Mouse (Mus musculus): ENCODE results near the gene Sowahc. TPM values are rescaled to one million over a fixed set of nuclear protein-coding genes. Genes with fewer than 3 reads are reported as not detected.

Gene Sowahc
- polyA plus RNA-seq, 1 experiment from 2014 or later: 9.7 TPM

DNA sequence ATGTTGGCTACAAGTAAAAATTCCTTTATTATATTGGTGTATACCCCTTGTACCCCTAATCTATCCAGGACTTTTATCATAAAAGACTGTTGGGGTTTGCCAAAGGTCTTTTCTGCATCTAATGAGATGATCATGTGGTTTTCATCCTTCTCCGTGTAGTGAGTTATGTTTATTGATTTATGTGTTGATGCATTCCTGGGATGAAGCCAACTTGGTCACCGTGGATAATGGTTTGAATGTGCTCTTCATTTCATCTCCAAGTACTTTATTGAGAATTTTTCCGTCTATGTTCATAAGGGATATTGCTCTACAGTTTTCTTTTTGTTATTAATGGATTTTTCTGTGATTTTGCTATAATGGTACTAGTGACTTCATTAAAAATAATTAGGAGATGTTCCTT is 27.8 kb downstream of the Sowahc start:
- TF ChIP-seq EP300 (IDR thresholded peaks at IDR 0.05): no peak
- no peak for TF ChIP-seq CTCF (IDR thresholded peaks at IDR 0.05)
- Histone ChIP-seq H3K27me3 (replicated peaks; ENCODE audit: insufficient read depth, low read length) (no peaks in the 10 kb centered on the region), H3K36me3 (ENCODE audit: insufficient read depth, low read length) (no peaks in the 10 kb centered on the region), H3K9me3 (ENCODE audit: low read length) (no peaks in the 10 kb centered on the region), H3K4me1 (ENCODE audit: insufficient read depth, low read depth, low read length) (no peaks in the 10 kb centered on the region), H3K4me3 (ENCODE audit: low read depth, low read length) (no peak overlapping the region), H3K27ac (ENCODE audit: low read length) (no peak overlapping the region), H3K9ac (replicated peaks; ENCODE audit: low read depth) (no peak overlapping the region), H3K4me2 (replicated peaks; ENCODE audit: low read depth, low read length) (no peak overlapping the region)
- no peak for DNase-seq (ENCODE audit: low spot score)
- WGBS: 65% methylated on average over 3 of the region's 3 CpGs
- ATAC-seq: no peak

DNA sequence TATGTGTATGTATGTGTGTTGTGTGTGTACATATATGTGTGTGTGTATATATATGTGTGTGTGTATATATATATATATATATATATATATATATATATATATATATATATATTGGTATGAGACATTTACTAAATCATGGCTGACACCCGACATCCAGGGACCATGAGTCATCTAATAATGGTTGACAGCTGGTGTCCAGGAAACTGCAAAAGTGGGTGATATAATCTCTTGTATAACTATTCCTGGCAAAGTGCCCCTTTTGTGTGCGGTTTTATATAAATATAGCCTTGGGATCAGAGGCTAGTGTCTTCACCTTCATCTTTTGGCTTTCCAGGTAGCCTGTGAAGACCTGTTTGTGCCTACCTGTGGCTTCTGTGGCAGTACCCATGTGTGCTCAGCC is 28.9 kb downstream of the Sowahc start:
- WGBS: 34% methylated on average over 2 of the region's 2 CpGs
- ATAC-seq: no peak
- no peak overlapping the region for H3K4me3 ChIP-seq (ENCODE audit: low read depth, low read length)
- TF ChIP-seq CTCF (IDR thresholded peaks at IDR 0.05) (no peak), EP300 (IDR thresholded peaks at IDR 0.05) (no peak)
- no peaks in the 10 kb centered on the region for H3K36me3 ChIP-seq (ENCODE audit: insufficient read depth, low read length)
- no peaks in the 10 kb centered on the region; the same call in 1 of the 2 replicates for H3K4me1 ChIP-seq (ENCODE audit: insufficient read depth, low read depth, low read length)
- no peaks in the 10 kb centered on the region for H3K27me3 ChIP-seq (replicated peaks; ENCODE audit: insufficient read depth, low read length)
- H3K9me3 ChIP-seq (ENCODE audit: low read length): no peaks in the 10 kb centered on the region
- H3K9ac ChIP-seq (replicated peaks; ENCODE audit: low read depth): no peak overlapping the region
- no peak overlapping the region for H3K27ac ChIP-seq (ENCODE audit: low read length)
- no peak for DNase-seq (ENCODE audit: low spot score)
- H3K4me2 ChIP-seq (replicated peaks; ENCODE audit: low read depth, low read length): no peak overlapping the region

DNA sequence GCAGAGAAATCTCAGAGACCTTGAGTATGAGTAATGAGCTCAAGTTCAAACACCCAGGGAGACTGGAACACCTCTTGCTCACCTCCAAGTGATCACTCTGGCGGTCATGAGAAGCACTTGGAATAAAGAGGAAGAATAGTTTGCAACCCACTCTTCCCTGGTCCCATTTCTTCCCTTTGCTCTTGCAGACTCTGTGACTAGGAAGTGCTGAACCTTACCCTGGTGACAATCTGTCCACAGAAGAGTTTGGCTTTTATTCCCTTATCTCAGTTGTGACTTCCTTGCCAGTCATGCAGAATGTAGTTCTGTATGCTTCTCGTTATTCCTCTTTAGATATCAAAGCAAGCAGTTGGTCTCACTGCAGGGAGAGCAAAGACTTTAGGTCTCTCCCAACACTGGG is 30.2 kb downstream of the Sowahc start:
- Histone ChIP-seq H3K9me3 (ENCODE audit: low read length) (no peaks in the 10 kb centered on the region), H3K9ac (replicated peaks; ENCODE audit: low read depth) (no peak overlapping the region), H3K27me3 (replicated peaks; ENCODE audit: insufficient read depth, low read length) (no peaks in the 10 kb centered on the region), H3K36me3 (ENCODE audit: insufficient read depth, low read length) (no peaks in the 10 kb centered on the region), H3K4me3 (ENCODE audit: low read depth, low read length) (no peak overlapping the region), H3K4me1 (ENCODE audit: insufficient read depth, low read depth, low read length) (no peaks in the 10 kb centered on the region; the same call in 1 of the 2 replicates), H3K4me2 (replicated peaks; ENCODE audit: low read depth, low read length) (no peak overlapping the region), H3K27ac (ENCODE audit: low read length) (no peak overlapping the region)
- 37% methylated on average over 2 of the region's 2 CpGs for WGBS
- no peak for ATAC-seq
- TF ChIP-seq EP300 (IDR thresholded peaks at IDR 0.05): no peak
- TF ChIP-seq CTCF (IDR thresholded peaks at IDR 0.05): no peak
- no peak for DNase-seq (ENCODE audit: low spot score)

DNA sequence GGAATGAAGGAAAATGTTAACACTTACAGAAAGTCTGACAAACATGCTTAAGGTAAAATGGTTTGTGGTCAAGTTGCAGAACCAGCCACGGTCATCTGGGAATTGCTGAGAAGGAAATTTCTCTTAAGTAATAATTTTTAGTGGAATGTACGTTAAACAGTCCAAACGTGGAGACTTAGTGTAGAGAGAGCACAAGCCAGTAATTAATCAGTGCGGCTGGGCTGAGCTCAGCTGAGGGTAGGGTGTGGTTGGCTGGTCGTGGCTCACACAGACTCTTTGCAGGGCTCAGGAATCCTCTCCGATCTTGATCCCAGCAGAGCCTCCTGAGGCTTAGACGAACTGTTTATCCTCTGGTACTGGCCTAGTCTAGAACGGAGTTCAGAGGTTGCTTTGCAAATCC is 30.6 kb downstream of the Sowahc start:
- TF ChIP-seq EP300 (IDR thresholded peaks at IDR 0.05) (no peak), CTCF (IDR thresholded peaks at IDR 0.05) (no peak)
- Histone ChIP-seq H3K4me3 (ENCODE audit: low read depth, low read length) (no peak overlapping the region), H3K36me3 (ENCODE audit: insufficient read depth, low read length) (no peaks in the 10 kb centered on the region), H3K27ac (ENCODE audit: low read length) (no peak overlapping the region), H3K9me3 (ENCODE audit: low read length) (no peaks in the 10 kb centered on the region), H3K4me1 (ENCODE audit: insufficient read depth, low read depth, low read length) (no peaks in the 10 kb centered on the region; the same call in 1 of the 2 replicates), H3K9ac (replicated peaks; ENCODE audit: low read depth) (no peak overlapping the region), H3K4me2 (replicated peaks; ENCODE audit: low read depth, low read length) (no peak overlapping the region), H3K27me3 (replicated peaks; ENCODE audit: insufficient read depth, low read length) (no peaks in the 10 kb centered on the region)
- ATAC-seq (0 out of 2 replicates have a peak, but pooled peaks have one; percentile 16), DNase-seq (ENCODE audit: low spot score) (no peak)
- WGBS: 34% methylated on average over 8 of the region's 8 CpGs

DNA sequence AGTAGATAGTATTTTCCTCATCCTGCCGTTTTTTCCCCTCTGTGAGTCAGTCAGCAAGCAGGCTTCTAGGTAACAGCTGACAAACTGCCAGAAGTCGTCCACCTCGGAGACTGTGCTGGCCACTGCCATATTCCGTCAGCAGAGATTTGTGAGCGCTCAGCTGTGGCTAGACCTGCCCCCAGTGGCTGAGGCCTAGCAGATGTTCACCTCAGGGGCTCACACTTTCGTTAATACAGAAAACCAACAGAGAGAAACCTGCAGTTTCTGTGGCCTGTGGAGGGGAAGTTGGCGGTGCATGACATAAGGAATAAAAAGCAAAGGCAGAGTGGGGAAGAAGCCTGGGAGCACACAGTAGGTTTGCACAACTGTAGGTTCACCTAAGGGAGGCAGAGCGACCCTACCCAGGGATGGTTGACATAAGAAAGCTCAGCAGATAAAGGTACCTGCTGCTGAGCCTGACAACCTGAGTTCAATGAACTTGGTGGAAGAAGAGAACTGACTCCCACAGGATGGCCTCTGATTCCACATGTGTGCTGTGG is 31.9 kb downstream of the Sowahc start:
- no peaks in the 10 kb centered on the region; the same call in 1 of the 2 replicates for H3K4me1 ChIP-seq (ENCODE audit: insufficient read depth, low read depth, low read length)
- no peaks in the 10 kb centered on the region for H3K9me3 ChIP-seq (ENCODE audit: low read length)
- 84% methylated on average over 8 of the region's 8 CpGs for WGBS
- H3K4me2 ChIP-seq (replicated peaks; ENCODE audit: low read depth, low read length): no peak overlapping the region
- ATAC-seq (no peak), DNase-seq (ENCODE audit: low spot score) (no peak)
- H3K9ac ChIP-seq (replicated peaks; ENCODE audit: low read depth): no peak overlapping the region
- no peak overlapping the region for H3K27ac ChIP-seq (ENCODE audit: low read length)
- H3K27me3 ChIP-seq (replicated peaks; ENCODE audit: insufficient read depth, low read length): no peaks in the 10 kb centered on the region
- no peak for TF ChIP-seq CTCF (IDR thresholded peaks at IDR 0.05)
- no peak for TF ChIP-seq EP300 (IDR thresholded peaks at IDR 0.05)
- H3K36me3 ChIP-seq (ENCODE audit: insufficient read depth, low read length): no peaks in the 10 kb centered on the region
- no peak overlapping the region for H3K4me3 ChIP-seq (ENCODE audit: low read depth, low read length)

DNA sequence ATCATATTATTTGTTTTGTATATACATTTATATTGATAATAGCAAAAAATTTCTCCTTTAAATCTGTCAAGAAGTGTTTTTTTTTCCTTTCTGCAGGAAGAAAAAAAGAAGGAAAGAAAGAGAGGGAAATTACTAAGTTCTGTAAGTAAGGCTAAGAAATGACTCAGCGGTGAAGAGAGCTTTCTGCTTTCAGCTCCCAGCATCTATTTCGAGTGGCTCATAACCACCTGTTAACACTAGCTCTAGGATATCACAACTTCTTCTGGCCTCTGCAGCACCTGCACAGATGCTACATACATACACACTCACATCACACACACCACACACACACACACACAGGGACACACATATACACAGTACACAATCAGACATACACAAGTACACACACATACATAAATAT is 34.8 kb downstream of the Sowahc start:
- Histone ChIP-seq H3K9me3 (ENCODE audit: low read length) (no peaks in the 10 kb centered on the region), H3K4me2 (replicated peaks; ENCODE audit: low read depth, low read length) (no peak overlapping the region), H3K27me3 (replicated peaks; ENCODE audit: insufficient read depth, low read length) (no peaks in the 10 kb centered on the region), H3K36me3 (ENCODE audit: insufficient read depth, low read length) (no peaks in the 10 kb centered on the region), H3K4me1 (ENCODE audit: insufficient read depth, low read depth, low read length) (no peaks in the 10 kb centered on the region; the same call in none of the 2 replicates), H3K27ac (ENCODE audit: low read length) (no peak overlapping the region), H3K4me3 (ENCODE audit: low read depth, low read length) (no peak overlapping the region), H3K9ac (replicated peaks; ENCODE audit: low read depth) (no peak overlapping the region)
- DNase-seq (ENCODE audit: low spot score) (no peak), ATAC-seq (no peak)
- 90% methylated on average over 2 of the region's 2 CpGs for WGBS
- TF ChIP-seq CTCF (IDR thresholded peaks at IDR 0.05): no peak
- TF ChIP-seq EP300 (IDR thresholded peaks at IDR 0.05): no peak

DNA sequence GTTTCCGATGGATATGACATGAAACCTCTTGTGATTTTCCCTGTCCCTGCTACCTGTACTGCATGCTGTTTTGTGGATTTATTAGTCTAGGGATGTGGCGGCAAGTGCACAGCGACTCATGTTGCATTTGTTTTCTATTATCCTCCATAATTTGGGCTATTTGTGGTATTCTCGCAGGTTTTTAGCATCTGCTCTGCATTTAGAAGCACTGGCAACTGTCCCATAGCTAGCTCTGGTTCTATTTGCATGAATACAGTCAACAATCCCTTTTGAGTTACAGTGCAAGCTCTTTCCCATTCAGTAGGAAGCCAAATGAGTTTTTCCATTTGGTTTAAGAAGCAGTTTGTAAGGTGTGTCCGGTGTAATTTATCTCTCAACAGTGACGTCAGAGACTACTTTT is 37.8 kb downstream of the Sowahc start:
- Histone ChIP-seq H3K4me3 (ENCODE audit: low read depth, low read length) (no peak overlapping the region), H3K9me3 (ENCODE audit: low read length) (no peaks in the 10 kb centered on the region), H3K9ac (replicated peaks; ENCODE audit: low read depth) (no peak overlapping the region), H3K27me3 (replicated peaks; ENCODE audit: insufficient read depth, low read length) (no peaks in the 10 kb centered on the region), H3K27ac (ENCODE audit: low read length) (no peak overlapping the region), H3K36me3 (ENCODE audit: insufficient read depth, low read length) (no peaks in the 10 kb centered on the region), H3K4me2 (replicated peaks; ENCODE audit: low read depth, low read length) (no peak overlapping the region), H3K4me1 (ENCODE audit: insufficient read depth, low read depth, low read length) (peaks cover 4% of the 10 kb centered on the region)
- TF ChIP-seq EP300 (IDR thresholded peaks at IDR 0.05) (no peak), CTCF (IDR thresholded peaks at IDR 0.05) (no peak)
- 86% methylated on average over 6 of the region's 6 CpGs for WGBS
- ATAC-seq (no peak), DNase-seq (ENCODE audit: low spot score) (no peak)

All from lung, postnatal 0 days (tissue).